Mouse (Mus musculus): ENCODE measurements around the gene Stim2. TPM values are rescaled to one million over a fixed set of nuclear protein-coding genes. Genes with fewer than 3 reads are reported as not detected.
A peak's percentile ranks its signal among the peaks of the same experiment; 100 is the strongest.

The Stim2 gene
- total RNA-seq, 1 experiment from 2014 or later, result 19.4 TPM

DNA sequence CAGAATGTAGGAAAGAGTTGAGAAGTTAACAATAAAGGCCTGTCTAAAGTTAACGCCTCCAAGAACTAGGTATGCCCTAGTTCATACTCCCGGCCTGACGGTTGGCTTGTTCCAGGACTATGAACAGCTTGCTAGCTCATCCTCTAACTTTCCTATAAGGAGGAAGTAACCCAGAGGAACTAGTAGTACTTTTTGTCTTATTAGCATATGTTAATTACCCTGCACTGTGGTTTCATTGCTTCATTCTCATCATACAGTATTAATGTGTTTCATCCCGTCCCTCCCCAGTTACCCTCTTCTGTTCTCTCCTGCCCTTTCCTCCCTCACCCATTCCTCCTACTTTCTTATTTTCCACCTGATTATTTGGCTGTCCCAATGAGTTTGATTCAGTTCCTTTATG lies 108.4 kb downstream of the Stim2 start:
- ATAC-seq (replicated peaks; ENCODE audit: low read depth, poor library complexity, severe bottlenecking), result peak; percentile 47; the same call in 1 of the 2 replicates

DNA sequence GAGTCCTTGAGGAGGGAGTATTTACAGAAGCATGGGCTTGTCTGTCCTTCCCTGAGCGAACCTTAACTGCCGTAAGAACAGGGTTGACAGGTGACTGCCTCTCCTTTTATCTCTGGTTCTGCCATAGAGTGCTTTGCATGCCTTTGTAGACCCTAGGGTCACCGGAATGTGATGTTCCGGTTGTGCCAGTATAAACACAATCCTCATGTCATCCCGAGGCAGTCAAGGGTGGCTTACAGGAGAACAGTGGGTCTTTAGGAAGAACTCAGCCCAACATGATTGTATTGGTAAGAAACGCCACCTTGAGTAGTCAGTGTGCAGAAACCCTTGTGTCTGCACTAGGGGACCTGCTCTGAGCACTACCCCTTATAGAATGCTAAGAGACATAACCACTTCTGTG lies 108.8 kb downstream of the Stim2 start:
- ATAC-seq (replicated peaks; ENCODE audit: low read depth, poor library complexity, severe bottlenecking), result no peak

DNA sequence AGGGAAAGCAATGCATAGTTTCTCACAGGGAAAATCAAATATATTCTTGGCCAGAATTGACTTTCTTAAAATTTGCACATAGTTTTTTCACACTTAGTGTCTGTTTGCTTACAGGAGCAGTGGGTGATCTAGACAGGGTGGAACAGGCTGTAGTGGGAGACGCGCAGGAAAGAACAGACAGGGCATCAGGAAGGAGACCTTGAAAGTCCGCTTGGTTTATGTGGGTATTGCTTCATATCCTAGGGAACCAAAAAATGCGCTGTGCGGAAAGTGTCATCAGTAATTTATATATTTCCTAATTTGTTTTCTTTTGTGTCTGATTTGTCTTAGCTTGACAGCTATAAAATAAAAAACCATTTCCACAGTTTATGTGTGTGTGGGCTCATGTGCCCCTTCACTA lies 110.8 kb downstream of the Stim2 start:
- ATAC-seq (replicated peaks; ENCODE audit: low read depth, poor library complexity, severe bottlenecking), result no peak

DNA sequence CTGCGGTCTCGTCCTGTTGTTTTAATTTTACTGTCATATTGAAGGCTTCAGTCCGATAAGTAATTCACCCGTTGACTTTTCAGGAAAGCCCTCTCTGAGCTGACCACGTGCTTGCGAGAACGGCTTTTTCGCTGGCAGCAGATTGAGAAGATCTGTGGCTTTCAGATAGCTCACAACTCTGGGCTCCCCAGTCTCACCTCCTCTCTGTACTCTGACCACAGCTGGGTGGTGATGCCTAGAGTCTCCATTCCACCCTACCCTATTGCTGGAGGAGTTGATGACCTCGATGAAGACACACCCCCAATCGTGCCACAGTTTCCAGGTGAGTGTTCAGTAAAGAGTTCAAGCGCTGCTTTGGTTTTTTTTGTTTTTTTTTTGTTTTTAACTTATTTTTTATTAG lies 112.5 kb downstream of the Stim2 start:
- peak; percentile 38 for ATAC-seq (replicated peaks; ENCODE audit: low read depth, poor library complexity, severe bottlenecking)

DNA sequence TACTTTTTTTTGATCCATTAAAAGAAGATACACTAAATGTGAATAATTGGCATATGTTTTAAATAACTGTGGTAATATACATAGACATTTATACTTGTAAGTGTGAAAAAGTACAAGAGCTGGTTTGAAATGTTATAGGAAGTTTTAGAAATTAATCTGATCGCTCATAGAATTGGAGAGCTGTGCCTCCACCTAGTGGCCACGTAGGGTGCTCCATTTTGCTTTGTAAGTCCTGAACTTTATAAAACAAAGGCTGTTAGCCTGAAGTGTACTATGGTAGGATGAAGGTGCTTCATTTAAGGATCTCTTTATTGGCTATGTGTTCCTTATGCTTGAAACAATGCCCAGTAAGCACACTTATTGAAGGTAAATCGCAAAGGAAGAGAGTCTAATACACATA lies 115.0 kb downstream of the Stim2 start:
- ATAC-seq (replicated peaks; ENCODE audit: low read depth, poor library complexity, severe bottlenecking), result peak; percentile 85

DNA sequence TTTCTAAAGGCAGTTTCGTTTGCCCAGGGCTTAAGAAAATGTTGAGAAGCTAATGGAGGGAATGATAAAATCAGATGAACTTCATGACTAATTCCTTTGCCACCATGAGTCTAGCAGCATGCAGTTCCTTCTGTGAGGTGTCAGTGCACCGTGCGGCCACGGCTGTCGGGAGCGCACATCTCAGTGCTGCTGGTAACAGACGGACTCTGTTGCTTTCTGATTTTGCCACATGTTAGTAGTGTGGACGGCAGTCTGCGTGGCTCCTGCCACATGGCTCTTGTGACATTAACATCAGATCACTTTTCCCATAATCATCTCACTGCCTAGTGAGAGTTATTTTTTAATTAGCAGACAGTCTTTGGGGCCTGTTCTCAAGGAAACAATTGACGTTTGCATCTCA lies 118.2 kb downstream of the Stim2 start:
- no peak for ATAC-seq (replicated peaks; ENCODE audit: low read depth, poor library complexity, severe bottlenecking)

DNA sequence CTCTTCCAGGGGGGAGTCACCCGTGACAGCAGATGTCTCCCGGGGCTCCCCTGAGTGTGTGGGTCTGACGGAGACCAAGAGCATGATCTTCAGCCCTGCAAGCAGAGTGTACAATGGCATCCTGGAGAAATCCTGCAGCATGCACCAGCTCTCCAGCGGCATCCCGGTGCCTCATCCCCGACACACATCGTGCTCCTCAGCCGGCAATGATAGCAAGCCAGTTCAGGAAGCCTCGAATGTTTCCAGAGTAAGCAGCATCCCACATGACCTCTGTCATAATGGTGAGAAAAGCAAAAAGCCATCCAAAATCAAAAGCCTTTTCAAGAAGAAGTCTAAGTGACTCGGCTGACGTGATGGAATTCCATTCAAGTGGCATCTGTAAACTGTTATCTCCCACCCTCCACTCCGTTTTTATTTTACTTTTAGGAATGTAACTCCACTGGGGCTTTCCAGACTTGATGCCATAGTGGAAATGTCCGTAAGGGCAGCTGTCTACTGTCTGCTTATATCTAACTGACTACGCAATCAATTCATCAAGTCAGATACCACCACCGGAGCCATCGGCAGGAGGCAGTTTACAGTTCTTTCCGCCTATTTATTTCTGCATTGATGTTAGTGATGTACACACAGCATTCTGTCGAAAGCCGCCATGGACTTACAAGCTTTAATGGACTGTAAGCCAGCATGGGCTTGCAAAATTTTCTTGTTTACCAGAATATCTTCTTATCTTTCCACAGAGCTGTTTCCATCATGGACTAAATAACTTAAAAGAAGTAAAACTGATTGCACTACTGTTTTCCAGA lies 120.3 kb downstream of the Stim2 start:
- no peak for ATAC-seq (replicated peaks; ENCODE audit: low read depth, poor library complexity, severe bottlenecking)

DNA sequence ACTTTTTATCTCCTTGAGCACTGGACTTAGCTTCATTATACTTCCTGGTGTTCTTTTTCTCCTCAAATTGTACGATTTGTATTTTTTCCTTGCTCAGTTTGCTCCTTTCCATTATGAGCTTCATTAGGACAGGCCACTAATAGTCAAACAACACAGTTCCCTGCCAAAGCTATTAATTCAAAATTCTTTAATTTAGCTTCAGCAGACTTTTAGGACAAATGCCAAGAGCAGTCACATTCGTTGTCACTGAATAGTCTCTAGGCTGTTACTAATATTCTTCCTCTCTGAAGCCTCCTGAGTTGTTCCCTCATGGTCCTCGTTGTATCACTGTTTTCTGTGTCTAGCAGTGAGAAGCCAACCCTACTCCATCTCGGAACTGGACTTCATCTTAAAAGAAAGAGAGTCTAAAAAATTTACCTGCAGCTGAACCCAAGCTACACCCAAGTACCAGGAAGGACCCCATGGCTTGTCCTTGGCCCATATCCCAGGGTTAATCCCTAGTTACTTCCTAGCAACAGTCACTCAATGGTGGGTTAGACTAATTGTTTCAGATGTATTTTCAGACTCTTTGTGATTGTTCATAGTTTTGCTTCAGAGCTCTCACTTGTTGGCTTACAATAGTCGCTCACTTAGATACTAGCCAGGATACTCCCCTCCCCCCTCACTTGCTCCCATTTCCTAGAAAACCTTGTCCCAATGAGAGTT lies 149.9 kb downstream of the Stim2 start:
- no peak for ATAC-seq (replicated peaks; ENCODE audit: low read depth, poor library complexity, severe bottlenecking)

DNA sequence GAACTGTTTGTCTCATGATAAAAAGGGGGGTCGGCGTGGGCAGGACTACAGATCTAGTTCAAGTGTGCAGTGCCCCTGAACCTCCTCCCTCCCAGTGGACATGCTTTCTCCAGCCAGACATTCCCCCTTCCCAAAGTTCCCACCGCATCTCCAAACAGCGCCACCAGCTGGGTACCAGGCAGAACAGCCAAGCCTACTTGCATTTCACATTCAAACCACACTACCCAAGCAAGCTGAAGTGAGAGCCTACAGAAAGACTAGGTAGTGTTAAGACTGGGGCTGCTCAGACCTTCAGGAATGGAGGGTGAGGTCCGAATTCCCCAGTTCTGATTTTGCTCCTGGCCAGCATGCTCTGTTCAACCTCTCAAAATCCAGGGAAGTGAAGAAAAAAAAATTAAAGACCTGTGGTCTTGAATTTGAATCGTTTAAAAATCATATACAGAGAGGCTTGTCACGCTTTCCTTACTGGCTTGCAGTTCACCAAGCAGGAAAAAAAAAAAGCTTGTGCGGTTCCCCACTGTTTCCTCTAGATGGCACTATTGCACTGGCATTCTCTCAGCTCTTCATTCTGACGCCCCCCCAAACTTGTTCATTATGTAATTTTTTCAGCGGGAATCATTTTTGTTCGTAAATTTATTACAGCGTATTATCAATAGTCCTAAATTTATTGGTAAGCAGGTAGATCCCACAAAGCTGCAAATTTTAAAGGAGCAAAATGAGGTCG lies 156.4 kb downstream of the Stim2 start:
- ATAC-seq (replicated peaks; ENCODE audit: low read depth, poor library complexity, severe bottlenecking), result peak; percentile 82

DNA sequence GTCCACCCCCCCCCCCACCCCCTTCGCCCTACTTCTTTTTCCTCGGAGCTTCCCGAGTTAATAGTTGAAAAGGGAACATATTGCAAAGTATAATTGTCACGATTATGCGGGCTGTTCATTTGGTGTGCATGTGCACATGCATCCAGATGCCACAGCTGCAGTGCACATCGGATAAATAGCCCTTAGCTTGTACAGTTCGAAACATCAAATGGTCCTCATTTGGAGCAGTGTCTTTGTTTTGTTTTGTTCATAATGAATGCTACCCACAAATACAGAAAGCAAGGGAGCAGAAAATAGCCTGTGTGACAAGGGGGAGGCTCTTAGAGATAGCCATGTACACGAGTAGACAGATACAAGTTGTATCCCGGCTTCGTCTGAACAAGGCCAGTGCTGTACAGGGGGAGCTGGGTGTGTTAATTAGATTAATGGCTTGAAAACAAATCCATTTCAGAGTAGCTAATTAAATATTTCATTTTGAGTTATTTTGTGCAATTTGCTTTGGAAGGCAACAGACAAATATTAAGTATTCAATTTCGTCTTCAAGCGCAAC lies 157.0 kb downstream of the Stim2 start:
- no peak for ATAC-seq (replicated peaks; ENCODE audit: low read depth, poor library complexity, severe bottlenecking)

DNA sequence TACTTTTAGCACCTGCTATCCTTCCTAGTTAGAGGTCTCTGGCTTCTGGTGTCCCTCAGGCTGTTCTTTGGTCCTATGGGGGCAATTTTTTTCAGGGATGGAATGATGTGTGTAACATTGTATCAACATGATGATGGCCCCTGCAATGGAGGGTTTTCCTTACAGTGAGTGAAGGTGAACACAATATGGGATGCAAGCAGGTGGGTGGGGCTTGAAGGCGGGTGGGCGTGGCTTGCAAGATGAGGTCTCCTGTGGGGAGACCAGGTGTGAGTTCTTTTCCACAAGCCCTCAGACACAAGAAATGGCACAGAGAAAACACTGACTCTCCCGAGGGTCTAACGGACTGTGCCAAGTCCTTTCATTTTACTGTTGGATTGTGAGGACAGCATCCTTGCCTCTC lies 157.6 kb downstream of the Stim2 start:
- ATAC-seq (replicated peaks; ENCODE audit: low read depth, poor library complexity, severe bottlenecking), result no peak

DNA sequence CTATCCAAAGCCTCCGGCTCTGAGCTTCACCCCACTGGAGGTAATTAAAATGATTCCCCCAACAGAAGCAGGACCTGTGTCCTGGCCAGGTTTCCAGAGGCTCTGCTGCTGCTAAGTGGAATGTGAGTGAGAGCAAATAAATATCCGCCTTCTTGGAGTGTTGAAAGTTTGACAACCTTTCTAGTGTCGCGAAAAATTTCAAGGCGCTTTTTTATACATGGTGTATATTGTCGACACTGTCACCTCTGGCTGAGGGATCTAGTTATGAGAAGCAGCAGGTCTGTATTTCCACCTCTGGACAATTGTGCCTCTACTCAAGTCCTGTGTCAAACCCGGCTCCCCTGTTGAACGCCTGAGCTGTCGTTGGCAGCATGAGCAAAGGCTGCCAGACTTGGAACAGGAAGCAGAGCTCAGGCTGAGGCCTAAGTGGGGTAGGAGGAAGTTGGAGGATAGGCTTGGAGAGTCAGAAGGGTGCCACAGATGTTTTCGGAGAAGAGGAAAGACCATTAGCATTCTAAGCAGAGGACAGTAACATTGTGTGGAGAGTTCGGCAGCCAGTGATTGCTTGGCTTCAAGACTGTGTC lies 158.7 kb downstream of the Stim2 start:
- peak; percentile 61; the same call in 1 of the 2 replicates for ATAC-seq (replicated peaks; ENCODE audit: low read depth, poor library complexity, severe bottlenecking)

DNA sequence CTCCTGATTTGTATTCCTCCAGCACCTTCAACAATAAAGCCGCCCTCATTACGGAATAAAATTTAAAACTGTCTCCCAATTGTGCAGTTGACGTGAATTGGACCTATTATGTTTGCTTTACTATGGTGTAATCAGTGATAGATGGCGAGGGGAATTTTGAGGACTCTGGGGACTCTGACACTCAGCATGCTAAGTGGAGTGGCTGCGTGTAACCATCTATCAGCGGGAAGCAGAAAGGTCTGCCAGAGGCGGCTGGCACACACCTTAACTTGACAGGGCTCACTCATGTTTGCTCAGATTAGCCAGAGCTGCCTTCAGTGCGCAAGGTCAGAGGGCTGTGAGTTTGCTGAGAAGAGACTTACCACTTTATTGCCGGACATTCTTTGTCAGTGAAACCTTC lies 159.9 kb downstream of the Stim2 start:
- ATAC-seq (replicated peaks; ENCODE audit: low read depth, poor library complexity, severe bottlenecking), result no peak

DNA sequence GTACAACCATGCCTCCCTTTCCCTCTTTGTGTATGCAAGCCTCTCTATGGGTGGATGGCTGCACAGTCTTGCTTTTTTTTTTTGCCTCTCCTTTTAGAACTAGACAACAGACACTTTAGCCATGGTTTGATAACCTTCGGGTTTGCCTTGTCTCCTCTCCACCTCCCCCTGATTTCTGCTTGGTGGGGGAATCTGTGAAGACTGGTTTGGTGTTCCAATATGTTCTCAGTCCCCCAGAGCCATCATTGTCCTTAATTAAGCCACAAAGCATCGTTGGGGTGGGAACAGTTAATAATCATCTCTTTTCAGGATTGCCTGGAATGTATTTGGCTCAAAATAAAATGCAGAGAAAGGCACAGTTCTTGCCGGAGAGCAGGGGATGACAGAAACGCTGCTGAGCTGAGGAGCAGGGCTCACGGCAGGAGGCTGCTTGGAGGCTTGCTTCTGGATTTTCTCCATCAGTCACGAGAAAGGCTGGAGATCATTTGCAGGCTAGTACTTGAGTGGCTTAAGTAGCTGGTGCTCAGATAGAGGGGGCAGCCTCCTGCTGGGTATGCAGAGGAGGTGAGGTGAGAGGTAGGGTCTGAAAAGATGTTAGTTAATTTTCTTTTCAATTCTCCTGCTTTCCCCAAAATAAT lies 161.0 kb downstream of the Stim2 start:
- ATAC-seq (replicated peaks; ENCODE audit: low read depth, poor library complexity, severe bottlenecking), result no peak

DNA sequence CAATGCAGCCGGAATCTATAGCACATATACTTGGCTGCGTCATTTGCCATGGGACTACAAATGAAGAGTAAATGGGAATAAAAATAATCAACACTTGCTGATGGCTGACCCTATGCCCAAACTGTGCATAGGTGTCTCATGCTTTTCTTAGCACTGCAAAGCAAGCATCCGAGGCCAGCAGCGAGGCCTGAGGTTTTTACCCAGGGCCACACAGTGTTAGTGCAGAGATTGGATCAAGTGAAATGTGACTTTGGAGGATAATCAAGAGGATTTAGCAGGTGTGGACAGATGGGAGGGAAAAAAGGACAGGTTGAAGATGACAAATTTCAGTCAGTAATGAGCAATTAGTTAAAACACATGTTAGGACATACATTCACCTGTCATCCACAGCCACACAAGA lies 162.3 kb downstream of the Stim2 start:
- ATAC-seq (replicated peaks; ENCODE audit: low read depth, poor library complexity, severe bottlenecking), result no peak

DNA sequence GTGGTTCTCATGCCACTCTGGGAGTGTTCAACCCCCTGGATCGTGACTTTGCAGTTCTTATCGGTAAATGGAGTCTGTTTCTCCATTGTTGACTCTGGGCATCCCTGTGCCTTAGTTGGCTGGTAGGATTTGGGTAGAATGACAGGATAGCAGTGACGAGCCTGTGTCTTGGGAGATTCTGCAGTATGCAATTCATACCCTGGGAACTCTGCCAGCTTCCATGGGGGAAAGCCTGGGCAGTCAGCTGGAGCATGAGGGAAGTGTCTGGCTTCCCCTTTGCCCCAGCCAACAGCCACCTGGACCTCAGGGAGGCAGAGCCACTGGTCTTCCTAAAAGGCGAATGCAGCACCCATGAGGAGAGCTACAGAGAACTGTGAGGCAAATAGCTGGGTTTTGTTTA lies 165.6 kb downstream of the Stim2 start:
- no peak for ATAC-seq (replicated peaks; ENCODE audit: low read depth, poor library complexity, severe bottlenecking)

Data from common myeloid progenitor, adult 5-6 weeks (primary cell).